Mouse (Mus musculus): Measurements from ENCODE around the gene Gm20498.
"Not testable (repeated sequence)": the region's sequence is repeated elsewhere in the genome, so short reads cannot be mapped to it uniquely, and the experiment has no call there.

Gm20498 gene

GRCm38 (mm10) chr12:81532316-81533028 is at the start of gene Gm20498, which contains the start of gene Synj2bp:
Gm20498 (minus strand) TSS chr12:81532905.
Synj2bp (minus strand) TSS chr12:81532911.
- DNase-seq (ENCODE audit: low spot score in 2 of 2): peak; percentile 92

GRCm38 (mm10) chr12:81568374-81568773 is 35.7 kb upstream of the Gm20498 start, which contains the start of gene Adam21:
Adam21 (minus strand) TSS chr12:81568474.
- DNase-seq (ENCODE audit: low spot score in 2 of 2): no peak

- no peak for DNase-seq (ENCODE audit: low spot score in 2 of 2)
Observed at GRCm38 (mm10) chr12:81567931-81568330, 35.2 kb upstream of the Gm20498 start.

GRCm38 (mm10) chr12:81564173-81564572 is 31.5 kb upstream of the Gm20498 start:
- no peak for DNase-seq (ENCODE audit: low spot score in 2 of 2)

- DNase-seq (ENCODE audit: low spot score in 2 of 2): no peak
Observed at GRCm38 (mm10) chr12:81549286-81549685, 16.6 kb upstream of the Gm20498 start.

GRCm38 (mm10) chr12:81547163-81547562 is 14.5 kb upstream of the Gm20498 start:
- DNase-seq (ENCODE audit: low spot score in 2 of 2): no peak

GRCm38 (mm10) chr12:81533029-81533419 is 319 bp upstream of the Gm20498 start:
- DNase-seq (ENCODE audit: low spot score in 2 of 2): no peak

GRCm38 (mm10) chr12:81530587-81530986 is 2.1 kb downstream of the Gm20498 start:
- not testable (repeated sequence) for DNase-seq (ENCODE audit: low spot score in 2 of 2)

GRCm38 (mm10) chr12:81496906-81497305 is 35.8 kb downstream of the Gm20498 start:
- not testable (repeated sequence) for DNase-seq (ENCODE audit: low spot score in 2 of 2)

- DNase-seq (ENCODE audit: low spot score in 2 of 2): no peak
Observed at GRCm38 (mm10) chr12:81490491-81490890, 42.2 kb downstream of the Gm20498 start.

- no peak for DNase-seq (ENCODE audit: low spot score in 2 of 2)
Observed at GRCm38 (mm10) chr12:81485311-81485710, 47.4 kb downstream of the Gm20498 start.

GRCm38 (mm10) chr12:81484727-81485191 is 47.9 kb downstream of the Gm20498 start, which contains the start of gene Cox16:
Cox16 (minus strand) TSS chr12:81485127.
- peak; percentile 91 to 92 for DNase-seq (ENCODE audit: low spot score in 2 of 2)

GRCm38 (mm10) chr12:81484212-81484611 is 48.5 kb downstream of the Gm20498 start:
- DNase-seq (ENCODE audit: low spot score in 2 of 2): no peak

- DNase-seq (ENCODE audit: low spot score in 2 of 2): no peak
Observed at GRCm38 (mm10) chr12:81483656-81484055, 49.0 kb downstream of the Gm20498 start.

GRCm38 (mm10) chr12:81459051-81459450 is 73.7 kb downstream of the Gm20498 start:
- not testable (repeated sequence) for DNase-seq (ENCODE audit: low spot score in 2 of 2)

GRCm38 (mm10) chr12:81438985-81439384 is 93.7 kb downstream of the Gm20498 start:
- DNase-seq (ENCODE audit: low spot score in 2 of 2): not testable (repeated sequence)

GRCm38 (mm10) chr12:81434778-81435177 is 97.9 kb downstream of the Gm20498 start:
- not testable (repeated sequence) for DNase-seq (ENCODE audit: low spot score in 2 of 2)

- DNase-seq (ENCODE audit: low spot score in 2 of 2): no peak
Observed at GRCm38 (mm10) chr12:81421846-81422245, 110.9 kb downstream of the Gm20498 start, which contains the start of gene Adam4. Adam4 (minus strand) TSS chr12:81421946.

- peak; percentile 60 to 66 for DNase-seq (ENCODE audit: low spot score in 2 of 2)
Observed at GRCm38 (mm10) chr12:81413211-81413610, 119.5 kb downstream of the Gm20498 start.

- DNase-seq (ENCODE audit: low spot score in 2 of 2): no peak
Observed at GRCm38 (mm10) chr12:81408966-81409365, 123.7 kb downstream of the Gm20498 start.

- peak; percentile 74 to 80 for DNase-seq (ENCODE audit: low spot score in 2 of 2)
Observed at GRCm38 (mm10) chr12:81402187-81402586, 130.5 kb downstream of the Gm20498 start.

- not testable (repeated sequence) for DNase-seq (ENCODE audit: low spot score in 2 of 2)
Observed at GRCm38 (mm10) chr12:81379364-81379763, 153.3 kb downstream of the Gm20498 start, which contains the start of gene Gm4787. Gm4787 (minus strand) TSS chr12:81379464.

GRCm38 (mm10) chr12:81333841-81334240 is 198.9 kb downstream of the Gm20498 start:
- no peak for DNase-seq (ENCODE audit: low spot score in 2 of 2)
